Mouse (Mus musculus) midbrain, embryonic 16.5 days (tissue): Measurements from ENCODE around the gene Oas2. TPM values are rescaled to one million over a fixed set of nuclear protein-coding genes. Genes with fewer than 3 reads are reported as not detected.

Experiments
- ATAC-seq: fragments of 200-750 bp; cut with Nextera tagmentation; 2 replicates; pipeline ENCODE4 v1.8.0; 2017; ENCODE audit warnings: moderate TSS enrichment
- H3K27ac ChIP-seq: fragments of 300-500 bp; sonication (generic); 2 replicates; pipeline ENCODE4 v1.5.1; 2014; ENCODE audit warnings: mild to moderate bottlenecking, low read length, mixed read lengths
- H3K27me3 ChIP-seq: fragments of 300-500 bp; sonication (generic); 2 replicates; pipeline ENCODE4 v1.6.1; 2014; ENCODE audit warnings: low read depth, low read length, mixed read lengths; ENCODE audit not compliant: control insufficient read depth, insufficient read depth
- H3K36me3 ChIP-seq: fragments of 300-500 bp; sonication (generic); 2 replicates; pipeline ENCODE4 v1.6.1; 2014; ENCODE audit warnings: mild to moderate bottlenecking, low read length, moderate library complexity, mixed read lengths; ENCODE audit not compliant: control insufficient read depth, insufficient read depth
- H3K4me1 ChIP-seq: fragments of 300-500 bp; sonication (generic); 2 replicates; pipeline ENCODE4 v1.6.1; 2014; ENCODE audit warnings: mild to moderate bottlenecking, low read length, mixed read lengths; ENCODE audit not compliant: control insufficient read depth, insufficient read depth
- H3K4me2 ChIP-seq: fragments of 300-500 bp; sonication (generic); 2 replicates; pipeline ENCODE4 v1.6.1; 2014; ENCODE audit warnings: mild to moderate bottlenecking, low read length, mixed read lengths
- H3K4me3 ChIP-seq: fragments of 300-500 bp; sonication (generic); 2 replicates; pipeline ENCODE4 v1.5.1; 2014; ENCODE audit warnings: low read depth, mild to moderate bottlenecking, low read length, moderate library complexity, mixed read lengths
- H3K9ac ChIP-seq: fragments of 300-500 bp; sonication (generic); 2 replicates; pipeline ENCODE4 v1.6.1; 2014; ENCODE audit warnings: low read depth, low read length, mixed read lengths
- H3K9me3 ChIP-seq: fragments of 300-500 bp; sonication (generic); replicated peaks from 2 replicates; pipeline ENCODE4 v1.6.1; 2014; ENCODE audit warnings: mild to moderate bottlenecking, low read length, mixed read lengths; ENCODE audit not compliant: control insufficient read depth, poor library complexity, severe bottlenecking
- WGBS: fragments of 180-500 bp; shearing (Covaris S2); extraction: QIAGEN DNeasy Blood & Tissue Kit; methylation state at CpG from one replicate; pipeline ENCODE4 v1.1.7; 2014; 5-methylcytosine and 5-hydroxymethylcytosine counted together
- polyA plus RNA-seq: library from polyadenylated mRNA; unstranded; fragments of >200 nt; fragmentation: Nextera tagmentation; extraction: Ambion mirVana; gene quantifications from 2 replicates; pipeline ENCODE4 v1.2.1, GENCODE M21; 2015

The Oas2 gene
- polyA plus RNA-seq, 1 experiment from 2014 or later = 0.14 TPM

DNA sequence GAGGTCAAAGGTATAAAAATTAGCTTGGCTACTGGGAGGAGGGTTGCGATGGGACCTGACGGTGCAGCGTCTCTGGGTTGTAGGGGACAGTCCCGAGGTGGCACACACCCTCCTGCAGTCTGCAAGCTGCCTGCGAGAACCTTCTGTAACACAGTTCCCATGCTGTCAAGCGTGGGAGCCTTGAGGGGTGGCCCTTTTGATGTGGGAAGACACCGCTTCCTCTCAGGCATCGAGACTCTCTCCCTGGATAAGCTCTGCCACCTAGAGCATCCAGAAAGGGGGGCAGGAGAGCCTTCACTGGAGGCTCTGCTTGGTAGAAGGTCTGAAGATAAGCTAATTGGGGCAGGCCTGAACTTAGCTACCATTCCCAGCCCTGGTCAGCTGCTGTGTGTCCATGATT lies 64.0 kb downstream of the Oas2 start:
- Histone ChIP-seq H3K4me3 (no peak overlapping the region), H3K4me1 (peaks cover 4% of the 10 kb centered on the region), H3K36me3 (peaks cover 42% of the 10 kb centered on the region), H3K9ac (no peak overlapping the region), H3K27ac (no peak overlapping the region), H3K9me3 (no peaks in the 10 kb centered on the region), H3K27me3 (no peaks in the 10 kb centered on the region), H3K4me2 (no peak overlapping the region)
- no peak for ATAC-seq
- WGBS = 84% methylated on average over 8 of the region's 8 CpGs

DNA sequence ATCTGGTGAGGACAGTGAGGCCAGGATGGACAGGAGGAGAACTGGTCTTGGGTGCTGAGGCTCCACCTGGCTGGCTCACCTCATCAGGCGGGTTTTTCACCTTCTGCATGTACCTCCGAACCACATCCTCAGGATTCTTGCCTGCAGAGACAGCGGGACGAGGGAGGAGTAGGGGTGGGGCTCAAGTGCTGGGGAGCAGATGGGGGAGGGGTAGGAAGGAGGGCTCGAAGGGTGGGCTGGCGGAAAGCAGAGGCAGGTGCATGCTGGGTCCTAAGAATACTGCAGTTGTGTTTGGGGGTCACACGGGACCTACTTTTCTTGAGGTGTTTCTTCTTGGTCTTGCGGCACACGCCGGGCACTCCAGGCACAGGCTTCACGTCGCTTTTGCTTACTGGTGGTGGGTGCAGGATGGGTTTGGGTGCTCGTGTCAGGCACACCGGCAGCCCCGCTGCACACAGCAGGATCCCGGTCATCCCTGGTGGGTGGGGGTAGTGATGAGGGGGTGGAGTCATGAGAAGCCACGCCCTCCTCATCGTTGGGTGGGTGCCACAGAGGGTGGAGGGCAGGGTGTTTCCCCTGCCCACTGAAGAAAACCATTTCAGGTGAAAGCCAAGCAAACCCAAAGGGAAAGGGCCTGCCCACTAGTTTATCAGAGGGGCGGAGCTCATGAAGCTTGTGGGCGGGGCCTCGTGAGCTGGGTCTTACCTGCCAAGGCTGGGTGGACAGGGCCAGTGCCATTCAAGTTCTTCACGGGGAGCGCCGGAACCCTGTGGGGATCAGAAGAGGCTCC lies 66.5 kb downstream of the Oas2 start:
- no peak overlapping the region for H3K4me3 ChIP-seq
- H3K27me3 ChIP-seq = no peaks in the 10 kb centered on the region
- WGBS = 10% methylated on average over 24 of the region's 24 CpGs
- H3K4me2 ChIP-seq = no peak overlapping the region
- H3K9ac ChIP-seq = no peak overlapping the region
- no peak overlapping the region for H3K27ac ChIP-seq
- peaks cover 34% of the 10 kb centered on the region for H3K36me3 ChIP-seq
- H3K9me3 ChIP-seq = no peaks in the 10 kb centered on the region
- no peak for ATAC-seq
- H3K4me1 ChIP-seq = peaks cover 12% of the 10 kb centered on the region

DNA sequence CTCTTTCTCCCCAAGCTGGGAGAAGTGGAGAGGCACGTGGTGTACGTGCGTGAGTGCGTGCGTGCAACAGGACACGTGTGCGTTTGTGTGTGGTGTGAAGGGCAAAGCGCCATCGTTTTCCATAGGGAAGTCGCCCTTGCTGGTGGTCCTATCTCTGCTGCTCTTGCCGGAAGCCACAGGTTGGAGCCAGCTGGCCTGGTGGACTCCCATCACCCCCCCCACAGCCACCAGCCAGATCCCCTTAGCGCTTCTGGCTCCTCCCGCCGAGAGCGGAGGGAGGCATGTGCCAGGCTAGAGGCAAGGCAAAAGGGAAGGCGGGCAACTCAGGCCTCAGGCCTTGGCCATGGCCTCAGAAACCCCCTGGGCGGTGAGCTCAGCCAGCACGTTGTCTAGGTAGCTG lies 68.7 kb downstream of the Oas2 start:
- Histone ChIP-seq H3K4me3 (no peak overlapping the region), H3K9me3 (no peaks in the 10 kb centered on the region), H3K4me1 (peaks cover 12% of the 10 kb centered on the region), H3K27me3 (no peaks in the 10 kb centered on the region), H3K4me2 (no peak overlapping the region), H3K36me3 (peaks cover 25% of the 10 kb centered on the region), H3K27ac (peak overlapping the region; percentile 84), H3K9ac (no peak overlapping the region)
- no peak for ATAC-seq
- WGBS = 79% methylated on average over 18 of the region's 18 CpGs

Other genes starting within 250 kb of the Oas2 start
- gene Plbd2, start 246.2 kb downstream of the Oas2 start, polyA plus RNA-seq = 28.7 and 30.6 TPM in 2 replicates
- gene Slc8b1, start 238.7 kb downstream of the Oas2 start, polyA plus RNA-seq = 2.0 and 2.3 TPM in 2 replicates
- gene Tpcn1, start 161.2 kb downstream of the Oas2 start, polyA plus RNA-seq = 13.1 and 13.5 TPM in 2 replicates
- 2.0 and 2.1 TPM in 2 replicates for gene Iqcd, start 160.8 kb downstream of the Oas2 start, polyA plus RNA-seq
- 27.2 and 33.1 TPM in 2 replicates for gene Rita1, start 137.3 kb downstream of the Oas2 start, polyA plus RNA-seq
- 38.7 and 39.9 TPM in 2 replicates for gene Ddx54, start 137.1 kb downstream of the Oas2 start, polyA plus RNA-seq
- 0.47 and 1.2 TPM in 2 replicates for gene Cfap73, start 115.6 kb downstream of the Oas2 start, polyA plus RNA-seq
- gene Rasal1, start 101.0 kb downstream of the Oas2 start, polyA plus RNA-seq = 2.4 and 4.9 TPM in 2 replicates
- gene Dtx1, start 37.9 kb downstream of the Oas2 start, polyA plus RNA-seq = 49.6 and 50.2 TPM in 2 replicates
- gene Oas3, start 27.8 kb upstream of the Oas2 start, polyA plus RNA-seq = 1.1 and 1.4 TPM in 2 replicates
- 0.34 and 0.72 TPM in 2 replicates for gene Oas1e, start 45.7 kb upstream of the Oas2 start, polyA plus RNA-seq
- gene Oas1c, start 62.7 kb upstream of the Oas2 start, polyA plus RNA-seq = 0.17 and 0.45 TPM in 2 replicates
- gene Oas1f, start 97.5 kb upstream of the Oas2 start, polyA plus RNA-seq = not detected in 2 replicates
- not detected in 2 replicates for gene Oas1h, start 111.6 kb upstream of the Oas2 start, polyA plus RNA-seq
- gene Oas1g, start 137.8 kb upstream of the Oas2 start, polyA plus RNA-seq = not detected in 2 replicates
- gene Oas1a, start 157.7 kb upstream of the Oas2 start, polyA plus RNA-seq = 0.46 and 0.84 TPM in 2 replicates
- 0.16 and 0.23 TPM in 2 replicates for gene Oas1d, start 164.7 kb upstream of the Oas2 start, polyA plus RNA-seq